8 mouse cellular contexts compared by ENCODE assay signal in the genomic region with DNA sequence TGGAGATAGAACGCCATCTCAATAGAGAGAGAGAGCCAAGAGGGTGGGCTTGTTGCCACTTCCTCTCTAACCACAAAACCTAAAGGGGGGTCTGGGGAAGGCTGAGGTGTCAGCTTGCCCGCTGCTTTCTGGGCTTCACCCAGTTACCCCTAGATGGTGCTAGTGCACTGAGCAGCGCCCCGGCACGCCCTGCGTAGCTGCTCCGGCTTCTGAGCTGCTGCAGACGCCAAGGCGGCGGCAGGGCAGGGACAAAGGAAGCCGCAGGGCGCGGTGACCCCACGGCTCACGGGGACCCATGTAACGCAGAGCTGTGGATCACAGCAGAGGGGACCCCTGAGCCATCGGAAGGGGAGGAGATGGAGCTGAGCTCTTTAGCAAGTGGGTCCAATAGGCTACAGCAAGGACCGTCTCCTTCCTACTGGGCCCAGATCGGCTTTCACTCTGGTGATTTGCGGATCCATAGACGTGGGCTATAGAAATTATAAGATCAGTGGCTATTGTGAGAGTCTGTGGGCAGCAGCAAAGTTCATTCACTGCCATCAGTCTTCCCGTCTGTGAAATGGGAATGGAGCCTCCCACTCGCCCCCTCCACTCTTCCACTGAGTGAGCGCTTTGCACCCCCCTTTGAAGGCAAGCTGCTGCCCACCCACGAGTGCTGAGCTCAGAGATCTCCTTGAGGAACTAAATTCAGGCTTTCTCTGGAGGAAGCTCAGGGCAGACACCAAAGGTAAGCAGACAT.
A peak's percentile ranks its signal among the peaks of the same experiment; 100 is the strongest.
DNase-seq lines count a peak whose midpoint lies in the region; ATAC-seq lines count a peak whose summit lies in the region.

No protein-coding gene starts in this region.

- peak overlapping the region; percentile 44 for H3K4me3 ChIP-seq in hindbrain, embryonic 16.5 days (ENCODE audit: low read length)

- ATAC-seq in hindbrain, embryonic 16.5 days = peak; percentile 97

- H3K36me3 ChIP-seq in hindbrain, embryonic 16.5 days (ENCODE audit: control insufficient read depth, insufficient read depth, low read length) = no peaks in the 10 kb centered on the region

- H3K4me1 ChIP-seq in hindbrain, embryonic 16.5 days (ENCODE audit: control insufficient read depth, insufficient read depth, low read depth, low read length) = 0 out of 2 replicates have a peak, but pooled peaks cover 3% of the 10 kb centered on the region

- H3K27me3 ChIP-seq in hindbrain, embryonic 16.5 days (replicated peaks; ENCODE audit: control insufficient read depth, insufficient read depth, low read length) = no peaks in the 10 kb centered on the region

- H3K27ac ChIP-seq in hindbrain, embryonic 16.5 days (ENCODE audit: low read depth, low read length) = peak overlapping the region; percentile 67

- DNase-seq in T-cell, adult 2 months (ENCODE audit: low spot score) = peak; percentile 76
- peak; percentile 78 to 79 for DNase-seq in cerebellum, postnatal 36 days
- peak; percentile 71 for DNase-seq in gastrocnemius, adult 18-20 months (ENCODE audit: low spot score)
- DNase-seq in left cerebral cortex, adult 11 months (ENCODE audit: low spot score) = peak; percentile 68
- DNase-seq in lung, postnatal 36 days = peak; percentile 82
- DNase-seq in retina, postnatal 1 day = peak; percentile 92
- peak; percentile 89 for DNase-seq in thymus, postnatal 4 days

- H3K4me2 ChIP-seq in hindbrain, embryonic 16.5 days (ENCODE audit: low read length) = peak overlapping the region; percentile 80

- H3K9me3 ChIP-seq in hindbrain, embryonic 16.5 days (ENCODE audit: control insufficient read depth, low read length) = no peaks in the 10 kb centered on the region

- WGBS in hindbrain, embryonic 16.5 days = 10% methylated on average over 25 of the region's 25 CpGs

- H3K9ac ChIP-seq in hindbrain, embryonic 16.5 days (ENCODE audit: low read depth, low read length) = peak overlapping the region; percentile 81

Comparison
In these comparisons a context has a peak if more than half of its experiments do, and no peak if none do; other contexts are left out.
1. Peak in every context shown above with its lines: DNase-seq, ATAC-seq, H3K4me3 ChIP-seq and H3K27ac ChIP-seq.